In genomic region chr1:183349840-183350239, GRCm38 (mm10) we compare ENCODE assay signal across 8 mouse cellular contexts. TPM values are rescaled to one million over a fixed set of nuclear protein-coding genes. Genes with fewer than 3 reads are reported as not detected.
DNase-seq lines count a peak whose midpoint lies in the region; ATAC-seq and TF ChIP-seq lines count a peak whose summit lies in the region.

No protein-coding gene starts in this region.

- TF ChIP-seq POLR2A in bone marrow, adult 2 months (IDR thresholded peaks at IDR 0.05; ENCODE audit: borderline replicate concordance, control insufficient read depth, low read depth, low read length), result no peak

- H3K4me1 ChIP-seq in E14TG2a.4 (replicated peaks; ENCODE audit: low read depth, low read length), result peaks cover 8% of the 10 kb centered on the region
- H3K4me1 ChIP-seq in bone marrow, adult 2 months (ENCODE audit: control insufficient read depth, insufficient read depth, low read length), result no peaks in the 10 kb centered on the region

- H3K4me3 ChIP-seq in E14TG2a.4 (replicated peaks; ENCODE audit: low read length), result no peak overlapping the region
- H3K4me3 ChIP-seq in bone marrow, adult 2 months (replicated peaks; ENCODE audit: control insufficient read depth, low read depth, low read length), result no peak overlapping the region

- peaks cover 65% of the 10 kb centered on the region for H3K36me3 ChIP-seq in E14TG2a.4 (ENCODE audit: insufficient read depth, low read length)

- H3K9me3 ChIP-seq in E14TG2a.4 (ENCODE audit: low read length), result peaks cover 5% of the 10 kb centered on the region; the same call in 1 of the 2 replicates

- H3K27ac ChIP-seq in bone marrow, adult 2 months (ENCODE audit: control insufficient read depth, insufficient read depth, low read depth, low read length, poor library complexity), result no peak overlapping the region

- DNase-seq in layer of hippocampus, adult 11-12 months (ENCODE audit: low spot score), result peak; percentile 75
- no peak for DNase-seq in layer of hippocampus, postnatal 36 days
- peak; percentile 71 for DNase-seq in kidney, postnatal 10 days
- peak; percentile 75 for DNase-seq in mesoderm, embryonic 11.5 days (ENCODE audit: low read depth, low spot score)
- DNase-seq in thymus, postnatal 4 days, result peak; percentile 45

- ATAC-seq in erythroblast, adult 5-6 weeks (replicated peaks; ENCODE audit: low FRiP score, poor library complexity, severe bottlenecking), result peak; percentile 81

- TF ChIP-seq CTCF in E14TG2a.4 (conservative IDR thresholded peaks at IDR 0.05; ENCODE audit: low read length), result peak; percentile 55
- peak; percentile 41 for TF ChIP-seq CTCF in bone marrow, adult 2 months (IDR thresholded peaks at IDR 0.05; ENCODE audit: control insufficient read depth, insufficient read depth, low read length)

- 2% methylated on average over 6 of the region's 6 CpGs for WGBS in bone marrow, adult 2 months

- no peaks in the 10 kb centered on the region for H3K27me3 ChIP-seq in E14TG2a.4 (ENCODE audit: insufficient read depth, low read length)

RNA-seq across cellular contexts. Expression of gene Mia3, which starts 19.5 kb away (rescaled TPM):
- total RNA-seq in layer of hippocampus, postnatal 36 days (2021), result 100 to 1,000 TPM; 219 to 226 TPM
- polyA plus RNA-seq in bone marrow, adult 2 months (2011; ENCODE audit: insufficient read depth, insufficient read length, low replicate concordance, missing spikeins), result 24.4 and 37.2 TPM in 2 replicates
- 14.6 and 24.2 TPM in 2 replicates for total RNA-seq in erythroblast, adult 5-6 weeks (2015; ENCODE audit: low replicate concordance)
- 27.3 and 34.7 TPM in 2 replicates for total RNA-seq in erythroblast, adult 5-6 weeks (2017; ENCODE audit: low replicate concordance)

RNA-seq across cellular contexts. Expression of gene Taf1a, which starts 38.9 kb away (rescaled TPM):
- 10 to 100 TPM; 17.2 to 21.2 TPM for total RNA-seq in layer of hippocampus, postnatal 36 days (2021)
- 4.6 and 16.6 TPM in 2 replicates for polyA plus RNA-seq in bone marrow, adult 2 months (2011; ENCODE audit: insufficient read depth, insufficient read length, low replicate concordance, missing spikeins)
- 8.2 TPM in 1 of 2 replicates, not detected in the other for total RNA-seq in erythroblast, adult 5-6 weeks (2015; ENCODE audit: low replicate concordance)
- total RNA-seq in erythroblast, adult 5-6 weeks (2017; ENCODE audit: low replicate concordance), result 1.5 and 4.2 TPM in 2 replicates

RNA-seq across cellular contexts. Expression of gene Brox, which starts 52.8 kb away (rescaled TPM):
- total RNA-seq in layer of hippocampus, postnatal 36 days (2021), result 10 to 100 TPM; 52.1 to 59.6 TPM
- polyA plus RNA-seq in bone marrow, adult 2 months (2011; ENCODE audit: insufficient read depth, insufficient read length, low replicate concordance, missing spikeins), result 16.7 and 22.5 TPM in 2 replicates
- 13.6 and 16.3 TPM in 2 replicates for total RNA-seq in erythroblast, adult 5-6 weeks (2015; ENCODE audit: low replicate concordance)
- 29.8 and 32.1 TPM in 2 replicates for total RNA-seq in erythroblast, adult 5-6 weeks (2017; ENCODE audit: low replicate concordance)

RNA-seq across cellular contexts. Expression of gene Aida, which starts 53.5 kb away (rescaled TPM):
- 10 to 100 TPM; 46.3 to 47.3 TPM for total RNA-seq in layer of hippocampus, postnatal 36 days (2021)
- polyA plus RNA-seq in bone marrow, adult 2 months (2011; ENCODE audit: insufficient read depth, insufficient read length, low replicate concordance, missing spikeins), result 20.8 and 29.3 TPM in 2 replicates
- total RNA-seq in erythroblast, adult 5-6 weeks (2015; ENCODE audit: low replicate concordance), result 17.6 and 21.5 TPM in 2 replicates
- total RNA-seq in erythroblast, adult 5-6 weeks (2017; ENCODE audit: low replicate concordance), result 40.0 and 41.5 TPM in 2 replicates

Comparison
In these comparisons a context has a peak if more than half of its experiments do, and no peak if none do; other contexts are left out.
1. DNase-seq: peak in layer of hippocampus, adult 11-12 months (single experiment), kidney, postnatal 10 days (single experiment), mesoderm, embryonic 11.5 days (single experiment) and thymus, postnatal 4 days (single experiment); none in layer of hippocampus, postnatal 36 days (0 of 2).
2. RNA of gene Mia3, which starts 19.5 kb away (total RNA-seq): 219 to 226 TPM in layer of hippocampus, postnatal 36 days; 14.6 to 34.7 TPM in erythroblast, adult 5-6 weeks; every median in the first group is over 4 times any median in the second.